ENCODE assay signal across 9 mouse cellular contexts in genomic region chr5:137641054-137641453, GRCm38 (mm10). TPM values are rescaled to one million over a fixed set of nuclear protein-coding genes. Genes with fewer than 3 reads are reported as not detected.
DNase-seq lines count a peak whose midpoint lies in the region; ATAC-seq and TF ChIP-seq lines count a peak whose summit lies in the region.
"Had no signal": no experiment of that assay in that cellular context is flagged by ENCODE, and none has a peak within 500 bp of the region (broad histone marks: within the 10 kb centered on the region; RNA-seq: fewer than 3 reads in every experiment).

Gene Sap25, plus strand, starts transcription at chr5:137641334.

- no peak within 1 kb of the TSS for H3K4me2 ChIP-seq in forebrain, embryonic 16.5 days (ENCODE audit: low read length)
- H3K4me2 ChIP-seq: heart, embryonic 15.5 days had no signal

- H3K9ac ChIP-seq in forebrain, embryonic 16.5 days (replicated peaks; ENCODE audit: low read depth, low read length), result no peak within 1 kb of the TSS
- H3K9ac ChIP-seq in liver, adult 2 months (ENCODE audit: low read depth, low read length), result no peak within 1 kb of the TSS
- H3K9ac ChIP-seq: heart, embryonic 15.5 days had no signal

- DNase-seq in forebrain, embryonic 10.5 days (ENCODE audit: extremely low spot score, low spot score), result no peak
- DNase-seq in urinary bladder, postnatal 14 days (ENCODE audit: low spot score), result peak; percentile 52
- DNase-seq in urinary bladder, postnatal 10 days (ENCODE audit: low spot score), result no peak
- no peak for DNase-seq in liver, adult 2 months (ENCODE audit: extremely low read depth, low read depth, low spot score)
- peak; percentile 26 to 51 for DNase-seq in spleen, postnatal 14 days (ENCODE audit: low spot score in 2 of 2)
- DNase-seq in cerebellum, adult 9-10 months, result no peak
- DNase-seq in layer of hippocampus, postnatal 10 days (ENCODE audit: low spot score in 2 of 2), result no peak

- no peak for ATAC-seq in forebrain, embryonic 16.5 days

- H3K4me1 ChIP-seq in forebrain, embryonic 16.5 days (replicated peaks; ENCODE audit: control insufficient read depth, insufficient read depth, low read length), result peaks cover 5% of the 10 kb centered on the region; the same call in 1 of the 2 replicates
- peaks cover 30% of the 10 kb centered on the region for H3K4me1 ChIP-seq in forebrain, embryonic 10.5 days
- no peaks in the 10 kb centered on the region for H3K4me1 ChIP-seq in liver, adult 2 months (ENCODE audit: control insufficient read depth, insufficient read depth, low read length)

- TF ChIP-seq POLR2A in liver, adult 2 months (IDR thresholded peaks at IDR 0.05; ENCODE audit: extremely low read depth, insufficient read depth, low read length), result no peak

- no peak within 1 kb of the TSS for H3K27ac ChIP-seq in forebrain, embryonic 16.5 days (ENCODE audit: low read length)
- H3K27ac ChIP-seq in forebrain, embryonic 10.5 days, result no peak within 1 kb of the TSS
- no peak within 1 kb of the TSS for H3K27ac ChIP-seq in liver, adult 2 months (replicated peaks; ENCODE audit: insufficient read depth, low read depth, low read length)
- H3K27ac ChIP-seq: heart, embryonic 15.5 days had no signal

- no peak within 1 kb of the TSS for H3K4me3 ChIP-seq in forebrain, embryonic 16.5 days (replicated peaks; ENCODE audit: low read length)
- no peak within 1 kb of the TSS for H3K4me3 ChIP-seq in forebrain, embryonic 10.5 days
- no peak within 1 kb of the TSS for H3K4me3 ChIP-seq in liver, adult 2 months (ENCODE audit: insufficient read depth, low read depth, low read length)
- H3K4me3 ChIP-seq: heart, embryonic 15.5 days had no signal

- no peaks in the 10 kb centered on the region for H3K79me2 ChIP-seq in liver, adult 2 months (ENCODE audit: control insufficient read depth, insufficient read depth, low read length)

- TF ChIP-seq CTCF in liver, adult 2 months (IDR thresholded peaks at IDR 0.05; ENCODE audit: low read depth, low read length), result peak; percentile 73

- no peaks in the 10 kb centered on the region for H3K9me3 ChIP-seq in forebrain, embryonic 16.5 days (ENCODE audit: control insufficient read depth, low read length)
- no peaks in the 10 kb centered on the region for H3K9me3 ChIP-seq in forebrain, embryonic 10.5 days
- H3K9me3 ChIP-seq: heart, embryonic 15.5 days had no signal

- H3K27me3 ChIP-seq in forebrain, embryonic 16.5 days (replicated peaks; ENCODE audit: control insufficient read depth, insufficient read depth, low read length), result peaks cover 24% of the 10 kb centered on the region
- H3K27me3 ChIP-seq in forebrain, embryonic 10.5 days (ENCODE audit: poor library complexity, severe bottlenecking), result peaks cover 38% of the 10 kb centered on the region
- no peaks in the 10 kb centered on the region for H3K27me3 ChIP-seq in liver, adult 2 months (ENCODE audit: control insufficient read depth, insufficient read depth, low read length)

- 90% methylated on average over 19 of the region's 19 CpGs for WGBS in forebrain, embryonic 16.5 days
- WGBS in forebrain, embryonic 10.5 days, result 88% methylated on average over 19 of the region's 19 CpGs
- 80% methylated on average over 19 of the region's 19 CpGs for WGBS in liver, adult 2 months

- H3K36me3 ChIP-seq in forebrain, embryonic 16.5 days (ENCODE audit: control insufficient read depth, insufficient read depth), result peaks cover 31% of the 10 kb centered on the region
- peaks cover 68% of the 10 kb centered on the region for H3K36me3 ChIP-seq in forebrain, embryonic 10.5 days (replicated peaks)
- H3K36me3 ChIP-seq in liver, adult 2 months (ENCODE audit: control insufficient read depth, insufficient read depth, low read length), result peaks cover 15% of the 10 kb centered on the region

RNA-seq across cellular contexts. Expression of gene Sap25, which starts in this region (rescaled TPM):
- 5.2 and 10.4 TPM in 2 replicates for polyA plus RNA-seq in forebrain, embryonic 16.5 days (2015; fragmentation: Nextera tagmentation; extraction: Ambion mirVana)
- polyA plus RNA-seq in forebrain, embryonic 10.5 days (2016; fragmentation: Nextera tagmentation; extraction: Ambion mirVana), result 7.3 and 9.8 TPM in 2 replicates
- total RNA-seq in liver, adult 2 months (2014; rRNA removed), result 0.65 and 1.6 TPM in 2 replicates
- polyA plus RNA-seq in liver, adult 2 months (2012; rRNA removed), result 13.0 and 22.7 TPM in 2 replicates
- 1 to 10 TPM; 5.0 to 7.5 TPM for total RNA-seq in layer of hippocampus, postnatal 10 days (2021)

Comparison
In these comparisons a context has a peak if more than half of its experiments do, and no peak if none do; other contexts are left out.
1. DNase-seq: peak in urinary bladder, postnatal 14 days (single experiment) and spleen, postnatal 14 days (2 of 2); none in forebrain, embryonic 10.5 days (single experiment), urinary bladder, postnatal 10 days (single experiment), liver, adult 2 months (single experiment), cerebellum, adult 9-10 months (single experiment) and layer of hippocampus, postnatal 10 days (0 of 2).